Mouse (Mus musculus) gastrocnemius, postnatal 14 days (tissue): Measurements from ENCODE around the gene Hcn1. TPM values are rescaled to one million over a fixed set of nuclear protein-coding genes. Genes with fewer than 3 reads are reported as not detected.
A peak's percentile ranks its signal among the peaks of the same experiment; 100 is the strongest.

Source experiments
- DNase-seq: peaks from one replicate; pipeline ENCODE4 v3.0.0; 2021; ENCODE audit warnings: mixed read lengths
- intact Hi-C: fragments of 180-260 bp; cut with DNase I; formaldehyde crosslinking; loops from one replicate; pipeline ENCODE4 v1.15.1; 2025; ENCODE audit warnings: low total_unique reads
- long read RNA-seq, 2 experiments: library from polyadenylated mRNA; stranded (forward); transcript quantifications; one replicate each; pipeline ENCODE4 v2.0.0; 2021
- total RNA-seq, 2 experiments: library from RNA; stranded (reverse); gene quantifications; 2 replicates each; pipeline ENCODE4 v1.2.3; 2021

Hcn1 gene
- total RNA-seq: under 1 TPM; 0.07 to 0.21 TPM
- long read RNA-seq, experiment 1: 0 reads
- long read RNA-seq, experiment 2: 0 reads

- intact Hi-C loops: no loop called here
- peak; percentile 53 for DNase-seq
Observed at GRCm38 (mm10) chr13:117602181-117602580, at the start of gene Hcn1. Hcn1 (plus strand) TSS chr13:117602320.

GRCm38 (mm10) chr13:117567251-117567650 lies 34.9 kb upstream of the Hcn1 start:
- DNase-seq: no peak
- intact Hi-C loops: no loop called here

GRCm38 (mm10) chr13:117571747-117572146 lies 30.4 kb upstream of the Hcn1 start:
- DNase-seq: no peak
- intact Hi-C loops: no loop called here

GRCm38 (mm10) chr13:117594494-117595182 lies 7.5 kb upstream of the Hcn1 start:
- intact Hi-C loops: no loop called here
- DNase-seq: no peak

- intact Hi-C loops: no loop called here
- no peak for DNase-seq
Observed at GRCm38 (mm10) chr13:117595183-117595532, 7.0 kb upstream of the Hcn1 start.

GRCm38 (mm10) chr13:117601331-117601965 lies 672 bp upstream of the Hcn1 start:
- no peak for DNase-seq
- intact Hi-C loops: no loop called here

GRCm38 (mm10) chr13:117602617-117603358 lies 668 bp downstream of the Hcn1 start:
- intact Hi-C loops: no loop called here

GRCm38 (mm10) chr13:117603421-117603820 lies 1.3 kb downstream of the Hcn1 start:
- no peak for DNase-seq
- intact Hi-C loops: no loop called here

More at GRCm38 (mm10) chr13:117602617-117603358, 668 bp downstream of the Hcn1 start:
- peak; percentile 3 for DNase-seq

GRCm38 (mm10) chr13:117604073-117604472 lies 2.0 kb downstream of the Hcn1 start:
- DNase-seq: no peak
- intact Hi-C loops: no loop called here

GRCm38 (mm10) chr13:117604971-117605750 lies 3.0 kb downstream of the Hcn1 start:
- intact Hi-C loops: no loop called here
- DNase-seq: no peak

- DNase-seq: no peak
- intact Hi-C loops: no loop called here
Observed at GRCm38 (mm10) chr13:117611881-117612280, 9.8 kb downstream of the Hcn1 start.

GRCm38 (mm10) chr13:117619544-117619943 lies 17.4 kb downstream of the Hcn1 start:
- intact Hi-C loops: no loop called here
- no peak for DNase-seq

GRCm38 (mm10) chr13:117657501-117657900 lies 55.4 kb downstream of the Hcn1 start:
- DNase-seq: no peak
- intact Hi-C loops: no loop called here

- no peak for DNase-seq
- intact Hi-C loops: no loop called here
Observed at GRCm38 (mm10) chr13:117658414-117659175, 56.5 kb downstream of the Hcn1 start.

- DNase-seq: no peak
- intact Hi-C loops: no loop called here
Observed at GRCm38 (mm10) chr13:117659511-117659910, 57.4 kb downstream of the Hcn1 start.

- intact Hi-C loops: no loop called here
- no peak for DNase-seq
Observed at GRCm38 (mm10) chr13:117662661-117663060, 60.5 kb downstream of the Hcn1 start.

GRCm38 (mm10) chr13:117669303-117669702 lies 67.2 kb downstream of the Hcn1 start:
- no peak for DNase-seq

GRCm38 (mm10) chr13:117671851-117672250 lies 69.7 kb downstream of the Hcn1 start:
- intact Hi-C loops: no loop called here
- DNase-seq: no peak

More at GRCm38 (mm10) chr13:117669303-117669702, 67.2 kb downstream of the Hcn1 start:
- intact Hi-C loops: no loop called here

- intact Hi-C loops: no loop called here
- DNase-seq: no peak
Observed at GRCm38 (mm10) chr13:117676418-117676817, 74.3 kb downstream of the Hcn1 start.
